Mouse (Mus musculus): Measurements from ENCODE around the gene Traip.

DNA sequence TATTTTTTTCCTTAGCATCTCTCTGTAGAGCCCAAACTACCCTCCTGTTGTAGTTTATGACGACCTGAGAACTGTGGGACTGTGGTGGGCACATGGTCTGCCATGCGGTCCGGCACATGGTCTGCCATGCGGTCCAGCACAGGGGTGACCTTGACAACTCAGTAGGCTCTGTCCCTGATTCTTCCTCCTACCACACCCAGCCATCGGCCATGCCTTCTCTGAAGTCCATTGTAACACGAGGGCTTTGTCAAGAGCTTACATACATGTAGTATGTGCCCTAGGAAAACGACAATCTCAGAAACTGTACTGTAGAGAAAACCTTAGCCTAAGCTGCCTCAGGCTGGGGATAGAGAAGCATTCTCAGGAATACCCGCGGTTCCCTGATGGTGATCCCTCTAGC lies 14.7 kb downstream of the Traip start:
- TF ChIP-seq CTCF (IDR thresholded peaks at IDR 0.05; ENCODE audit: low read depth) (no peak), EP300 (IDR thresholded peaks at IDR 0.05; ENCODE audit: low read depth) (no peak)
